Comparison of ENCODE assay signal across 18 mouse cellular contexts in genomic region chr17:62781120-62781519, GRCm38 (mm10).
DNase-seq lines count a peak whose midpoint lies in the region; ATAC-seq lines count a peak whose summit lies in the region.
"Had no signal": no experiment of that assay in that cellular context is flagged by ENCODE, and none has a peak within 500 bp of the region (broad histone marks: within the 10 kb centered on the region; RNA-seq: fewer than 3 reads in every experiment).

No protein-coding gene starts in this region.

- peak; percentile 35 for DNase-seq in left cerebral cortex, postnatal 4 days
- DNase-seq in left cerebral cortex, postnatal 10 days (ENCODE audit: extremely low spot score in 1 of 2, low spot score in 2 of 2): no peak
- peak; percentile 15 to 61 for DNase-seq in spleen, postnatal 4 days (ENCODE audit: low spot score in 2 of 2)
- peak; percentile 58 for DNase-seq in thymus, postnatal 25 days
- no peak for DNase-seq in lung, adult 18-20 months
- DNase-seq in lung, postnatal 36 days: no peak
- DNase-seq: adrenal gland, postnatal 10 days; cerebellum, adult 18-20 months; cerebellum, postnatal 36 days; gastrocnemius, postnatal 14 days; heart, postnatal 10 days; liver, embryonic 13.5 days; right cerebral cortex, postnatal 4 days had no signal

- peak; percentile 24; the same call in 1 of the 2 replicates for ATAC-seq in common myeloid progenitor, adult 5-6 weeks (replicated peaks; ENCODE audit: low read depth, poor library complexity, severe bottlenecking)
- ATAC-seq in activated CD4-positive, CD25-positive, alpha-beta regulatory T cell, adult 4 months: no peak
- ATAC-seq: forebrain, embryonic 13.5 days; hindbrain, embryonic 16.5 days; intestine, postnatal 0 days had no signal

- intact Hi-C loops in left cerebral cortex, postnatal 4 days (cut with DNase I): no loop called here
- intact Hi-C loops in left cerebral cortex, postnatal 10 days (cut with DNase I): no loop called here

Comparison
In these comparisons a context has a peak if more than half of its experiments do, and no peak if none do; other contexts are left out.
1. DNase-seq: peak in left cerebral cortex, postnatal 4 days (single experiment), spleen, postnatal 4 days (2 of 2) and thymus, postnatal 25 days (single experiment); none in left cerebral cortex, postnatal 10 days (0 of 2), lung, adult 18-20 months (0 of 2) and lung, postnatal 36 days (single experiment).